Mouse (Mus musculus) kidney, adult 2 months (tissue): ENCODE results near the gene Tceal6. TPM values are rescaled to one million over a fixed set of nuclear protein-coding genes. Genes with fewer than 3 reads are reported as not detected.
"Not testable (repeated sequence)": the region's sequence is repeated elsewhere in the genome, so short reads cannot be mapped to it uniquely, and the experiment has no call there.

Experiments
- DNase-seq: peaks from one replicate; pipeline ENCODE4 v3.0.0; 2021
- H3K27ac ChIP-seq: fragments of 200-500 bp; 2 replicates; pipeline ENCODE4 v1.5.1; 2012; ENCODE audit warnings: low read depth, low read length, control low read depth, inconsistent platforms; ENCODE audit not compliant: insufficient read depth
- H3K27me3 ChIP-seq: fragments of 200-500 bp; replicated peaks from 2 replicates; pipeline ENCODE4 v1.6.1; 2012; ENCODE audit warnings: mild to moderate bottlenecking, moderate library complexity, low read length, inconsistent platforms; ENCODE audit not compliant: control insufficient read depth, insufficient read depth
- H3K36me3 ChIP-seq: fragments of 200-500 bp; 2 replicates; pipeline ENCODE4 v1.6.1; 2012; ENCODE audit warnings: mild to moderate bottlenecking, moderate library complexity, low read length, inconsistent platforms; ENCODE audit not compliant: control insufficient read depth, insufficient read depth
- H3K4me1 ChIP-seq: fragments of 200-500 bp; 2 replicates; pipeline ENCODE4 v1.6.1; 2011; ENCODE audit warnings: low read length; ENCODE audit not compliant: control insufficient read depth, insufficient read depth
- H3K4me3 ChIP-seq: fragments of 200-500 bp; 2 replicates; pipeline ENCODE4 v1.5.1; 2011; ENCODE audit warnings: mild to moderate bottlenecking, low read depth, low read length, control low read depth; ENCODE audit not compliant: insufficient read depth
- CTCF ChIP-seq: fragments of 200-500 bp; conservative IDR thresholded peaks from 2 replicates; pipeline ENCODE4 v1.5.1; 2011; ENCODE audit warnings: low read depth, mild to moderate bottlenecking, control low read depth, low read length, moderate library complexity, mixed read lengths; ENCODE audit not compliant: insufficient read depth, insufficient read length
- POLR2A ChIP-seq: fragments of 200-500 bp; IDR thresholded peaks from one replicate; pipeline ENCODE4 v1.6.1; 2011; ENCODE audit warnings: low read depth, low read length, control low read depth
- WGBS: fragments of 180-500 bp; shearing (Covaris S2); methylation state at CpG from one replicate; pipeline ENCODE4 v1.1.7; 2018; 5-methylcytosine and 5-hydroxymethylcytosine counted together
- polyA plus RNA-seq: library from polyadenylated mRNA; depleted of rRNA; stranded (reverse); fragments of >200 nt; gene quantifications from 2 replicates; pipeline ENCODE4 v1.2.3, GENCODE M21; 2012; rRNA removed

The Tceal6 gene
- polyA plus RNA-seq, result not detected in 2 replicates

GRCm38 (mm10) chrX:135210436-135211221, at the start of gene Tceal6:
Gene Tceal6 (minus strand): TSS chrX:135210687.
- TF ChIP-seq POLR2A (no peak), CTCF (no peak)
- DNase-seq, result no peak
- Histone ChIP-seq H3K36me3 (no peaks in the 10 kb centered on the region), H3K4me1 (no peaks in the 10 kb centered on the region), H3K4me3 (no peak within 1 kb of the TSS), H3K27ac (no peak within 1 kb of the TSS), H3K27me3 (no peaks in the 10 kb centered on the region)
- 10% methylated on average over 12 of the region's 13 CpGs for WGBS

- not testable (repeated sequence) for H3K4me1 ChIP-seq, H3K27ac ChIP-seq, H3K4me3 ChIP-seq, DNase-seq, H3K36me3 ChIP-seq, H3K27me3 ChIP-seq
- 3% methylated on average over 17 of the region's 21 CpGs for WGBS
These were observed 583 bp downstream of the Tceal6 start for GRCm38 (mm10) chrX:135209773-135210435.

GRCm38 (mm10) chrX:135189924-135190323, 20.6 kb downstream of the Tceal6 start:
- not testable (repeated sequence) for H3K4me1 ChIP-seq, H3K36me3 ChIP-seq, DNase-seq, H3K27me3 ChIP-seq, H3K4me3 ChIP-seq, H3K27ac ChIP-seq
- WGBS, result no CpG with 5 or more reads among the region's 6 CpGs

GRCm38 (mm10) chrX:135188661-135189060, 21.8 kb downstream of the Tceal6 start:
- H3K36me3 ChIP-seq, H3K4me3 ChIP-seq, H3K27me3 ChIP-seq, H3K4me1 ChIP-seq, DNase-seq, H3K27ac ChIP-seq: not testable (repeated sequence)
- no CpG with 5 or more reads among the region's 3 CpGs for WGBS

GRCm38 (mm10) chrX:135177532-135177931, 33.0 kb downstream of the Tceal6 start, which contains the start of gene Gm15023:
Gene Gm15023 (minus strand): TSS chrX:135177632.
- 98% methylated on average over 4 of the region's 14 CpGs for WGBS
- not testable (repeated sequence) for H3K27me3 ChIP-seq, DNase-seq, H3K4me3 ChIP-seq, H3K4me1 ChIP-seq, H3K36me3 ChIP-seq, H3K27ac ChIP-seq

Other genes starting within 250 kb of the Tceal6 start
- gene Nxf2, start 245.9 kb downstream of the Tceal6 start, polyA plus RNA-seq, result not detected in 2 replicates
- gene Zmat1, start 201.5 kb downstream of the Tceal6 start, polyA plus RNA-seq, result 0.75 and 1.1 TPM in 2 replicates
- not detected in 2 replicates for gene Gm15023, start 33.1 kb downstream of the Tceal6 start, polyA plus RNA-seq
- gene Pramel3, start 91.6 kb upstream of the Tceal6 start, polyA plus RNA-seq, result not detected in 2 replicates
- not detected in 2 replicates for gene Gm5128, start 162.6 kb upstream of the Tceal6 start, polyA plus RNA-seq
- gene Gm7903, start 223.1 kb upstream of the Tceal6 start, polyA plus RNA-seq, result not detected in 2 replicates